In the genomic region with DNA sequence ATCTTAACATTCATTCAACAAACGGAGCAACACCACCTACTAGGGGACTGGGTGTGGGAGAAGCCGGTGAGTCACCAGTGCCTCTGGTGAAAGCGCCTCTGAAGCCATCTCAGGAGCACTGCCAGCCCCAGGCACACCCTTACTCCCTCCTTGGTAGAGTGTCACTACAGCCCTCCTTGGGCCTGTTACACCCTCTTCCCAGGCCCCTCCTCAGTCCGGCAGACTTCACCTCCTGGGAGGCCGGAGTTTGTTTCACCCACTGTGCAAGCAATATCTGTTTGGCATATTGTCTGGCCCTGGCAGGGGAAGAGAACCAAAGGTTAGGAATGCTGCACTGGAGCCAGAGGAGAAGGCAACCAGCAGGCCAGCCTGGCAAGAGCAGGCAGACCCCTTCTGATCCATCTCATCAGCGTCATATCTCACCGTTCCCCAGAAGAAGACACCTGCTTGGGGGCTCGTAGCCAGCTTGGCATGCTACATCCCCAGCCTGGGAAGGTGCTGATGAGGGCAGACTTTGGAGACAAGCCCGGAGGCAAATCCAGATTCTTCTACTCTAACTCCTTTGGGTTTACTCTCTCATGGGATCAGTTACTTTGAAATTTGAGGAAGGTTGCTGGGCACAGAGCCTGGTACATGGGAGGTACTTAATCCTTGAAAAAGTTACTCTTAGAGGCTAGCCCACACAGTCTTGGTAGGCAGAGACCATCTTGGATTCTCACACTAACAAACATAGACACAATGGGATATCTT, we compare ENCODE assay signal across 8 mouse cellular contexts. TPM values are rescaled to one million over a fixed set of nuclear protein-coding genes. Genes with fewer than 3 reads are reported as not detected.
DNase-seq lines count a peak whose midpoint lies in the region; ATAC-seq and TF ChIP-seq lines count a peak whose summit lies in the region.

No protein-coding gene starts in this region.

- no peak for ATAC-seq in kidney, postnatal 0 days (replicated peaks; ENCODE audit: low FRiP score, low read depth)
- ATAC-seq in hindbrain, embryonic 15.5 days (ENCODE audit: low FRiP score, low read depth): no peak
- ATAC-seq in activated CD4-positive, CD25-positive, alpha-beta regulatory T cell, adult 4 months: no peak

- WGBS in kidney, postnatal 0 days: 55% methylated on average over 9 of the region's 9 CpGs
- WGBS in hindbrain, embryonic 15.5 days: 54% methylated on average over 9 of the region's 9 CpGs

- no peak for DNase-seq in kidney, postnatal 0 days (ENCODE audit: low spot score)
- no peak for DNase-seq in kidney, adult 18-20 months
- peak; percentile 81 for DNase-seq in NIH3T3 (ENCODE audit: low read depth)
- peak; percentile 59 for DNase-seq in fibroblast of lung, adult 2 months (ENCODE audit: low read depth)
- DNase-seq in lung, postnatal 36 days: peak; percentile 38
- DNase-seq in frontal cortex, postnatal 14 days (ENCODE audit: low spot score in 2 of 2): no peak

- H3K27ac ChIP-seq in kidney, postnatal 0 days: peak overlapping the region; percentile 65; the same call in 1 of the 2 replicates
- H3K27ac ChIP-seq in hindbrain, embryonic 15.5 days (replicated peaks): no peak overlapping the region

- peak overlapping the region; percentile 76 for H3K4me2 ChIP-seq in kidney, postnatal 0 days (ENCODE audit: low read length)
- H3K4me2 ChIP-seq in hindbrain, embryonic 15.5 days: peak overlapping the region; percentile 82

- no peaks in the 10 kb centered on the region for H3K27me3 ChIP-seq in kidney, postnatal 0 days (ENCODE audit: insufficient read depth, low read length)
- H3K27me3 ChIP-seq in hindbrain, embryonic 15.5 days: no peaks in the 10 kb centered on the region

- peak overlapping the region; percentile 66 for H3K9ac ChIP-seq in kidney, postnatal 0 days (ENCODE audit: low read depth, low read length)
- H3K9ac ChIP-seq in hindbrain, embryonic 15.5 days: peak overlapping the region; percentile 74

- H3K36me3 ChIP-seq in kidney, postnatal 0 days (ENCODE audit: insufficient read depth, low read length): peaks cover 23% of the 10 kb centered on the region
- peaks cover 27% of the 10 kb centered on the region for H3K36me3 ChIP-seq in hindbrain, embryonic 15.5 days

- H3K9me3 ChIP-seq in kidney, postnatal 0 days (replicated peaks; ENCODE audit: low read length): no peaks in the 10 kb centered on the region
- H3K9me3 ChIP-seq in hindbrain, embryonic 15.5 days: no peaks in the 10 kb centered on the region

- TF ChIP-seq CTCF in kidney, postnatal 0 days (IDR thresholded peaks at IDR 0.05; ENCODE audit: low read depth): no peak

- H3K4me1 ChIP-seq in kidney, postnatal 0 days (replicated peaks; ENCODE audit: insufficient read depth, low read length): peaks cover 10% of the 10 kb centered on the region
- peaks cover 30% of the 10 kb centered on the region for H3K4me1 ChIP-seq in hindbrain, embryonic 15.5 days (replicated peaks)

- H3K4me3 ChIP-seq in kidney, postnatal 0 days (replicated peaks; ENCODE audit: low read depth, low read length): peak overlapping the region; percentile 62
- peak overlapping the region; percentile 77 for H3K4me3 ChIP-seq in hindbrain, embryonic 15.5 days

RNA-seq across cellular contexts. Expression of gene Tmem43, which starts 1.1 kb away (rescaled TPM):
- 34.5 and 39.6 TPM in 2 replicates for polyA plus RNA-seq in kidney, postnatal 0 days (2015; fragmentation: Nextera tagmentation; extraction: Ambion mirVana)
- 47.9 and 50.4 TPM in 2 replicates for polyA plus RNA-seq in hindbrain, embryonic 15.5 days (2015; fragmentation: Nextera tagmentation; extraction: Ambion mirVana)
- 10 to 100 TPM; 40.2 to 44.3 TPM for polyA plus RNA-seq in activated CD4-positive, CD25-positive, alpha-beta regulatory T cell, adult 4 months (2017; shearing (Covaris generic))

RNA-seq across cellular contexts. Expression of gene Chchd4, which starts 1.3 kb away (rescaled TPM):
- 28.0 and 29.2 TPM in 2 replicates for polyA plus RNA-seq in kidney, postnatal 0 days (2015; fragmentation: Nextera tagmentation; extraction: Ambion mirVana)
- polyA plus RNA-seq in hindbrain, embryonic 15.5 days (2015; fragmentation: Nextera tagmentation; extraction: Ambion mirVana): 36.2 and 37.7 TPM in 2 replicates
- 10 to 100 TPM; 11.0 to 12.6 TPM for polyA plus RNA-seq in activated CD4-positive, CD25-positive, alpha-beta regulatory T cell, adult 4 months (2017; shearing (Covaris generic))

RNA-seq across cellular contexts. Expression of gene Xpc, which starts 41.1 kb away (rescaled TPM):
- 29.2 and 29.4 TPM in 2 replicates for polyA plus RNA-seq in kidney, postnatal 0 days (2015; fragmentation: Nextera tagmentation; extraction: Ambion mirVana)
- polyA plus RNA-seq in hindbrain, embryonic 15.5 days (2015; fragmentation: Nextera tagmentation; extraction: Ambion mirVana): 16.7 and 18.6 TPM in 2 replicates
- polyA plus RNA-seq in activated CD4-positive, CD25-positive, alpha-beta regulatory T cell, adult 4 months (2017; shearing (Covaris generic)): 10 to 100 TPM; 12.2 to 14.8 TPM

RNA-seq across cellular contexts. Expression of gene Lsm3, which starts 41.1 kb away (rescaled TPM):
- 215 and 222 TPM in 2 replicates for polyA plus RNA-seq in kidney, postnatal 0 days (2015; fragmentation: Nextera tagmentation; extraction: Ambion mirVana)
- 144 and 159 TPM in 2 replicates for polyA plus RNA-seq in hindbrain, embryonic 15.5 days (2015; fragmentation: Nextera tagmentation; extraction: Ambion mirVana)
- 100 to 1,000 TPM; 144 to 175 TPM for polyA plus RNA-seq in activated CD4-positive, CD25-positive, alpha-beta regulatory T cell, adult 4 months (2017; shearing (Covaris generic))

Comparison
In these comparisons a context has a peak if more than half of its experiments do, and no peak if none do; other contexts are left out.
1. DNase-seq: peak in NIH3T3 (single experiment), fibroblast of lung, adult 2 months (single experiment) and lung, postnatal 36 days (single experiment); none in kidney, postnatal 0 days (single experiment), kidney, adult 18-20 months (single experiment) and frontal cortex, postnatal 14 days (0 of 2).